Mouse (Mus musculus): Measurements from ENCODE around the gene Gm42878.
"Not testable (repeated sequence)": the region's sequence is repeated elsewhere in the genome, so short reads cannot be mapped to it uniquely, and the experiment has no call there.

Gm42878 gene

DNA sequence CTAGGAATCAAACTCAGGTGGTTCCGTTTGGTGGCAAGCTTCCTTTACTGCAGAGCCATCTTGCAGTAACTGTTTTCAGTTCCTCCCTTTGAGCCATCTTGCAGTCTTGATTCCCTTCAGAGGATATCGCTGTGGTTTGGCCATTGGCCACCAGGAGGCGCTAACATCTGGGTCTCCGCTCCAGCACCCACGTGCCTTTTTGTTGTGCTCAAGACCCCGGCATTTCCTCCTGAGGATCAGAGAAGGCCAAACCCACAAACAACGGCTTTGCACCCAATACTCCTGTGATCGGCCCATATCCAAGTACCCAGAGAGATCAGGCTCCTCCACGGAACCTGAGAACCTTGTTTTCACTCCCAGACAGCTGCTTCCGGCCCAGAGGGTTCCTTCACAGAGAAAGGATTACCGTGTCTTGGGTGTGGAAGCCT lies 19.2 kb upstream of the Gm42878 start:
- DNase-seq: peak; percentile 79

DNA sequence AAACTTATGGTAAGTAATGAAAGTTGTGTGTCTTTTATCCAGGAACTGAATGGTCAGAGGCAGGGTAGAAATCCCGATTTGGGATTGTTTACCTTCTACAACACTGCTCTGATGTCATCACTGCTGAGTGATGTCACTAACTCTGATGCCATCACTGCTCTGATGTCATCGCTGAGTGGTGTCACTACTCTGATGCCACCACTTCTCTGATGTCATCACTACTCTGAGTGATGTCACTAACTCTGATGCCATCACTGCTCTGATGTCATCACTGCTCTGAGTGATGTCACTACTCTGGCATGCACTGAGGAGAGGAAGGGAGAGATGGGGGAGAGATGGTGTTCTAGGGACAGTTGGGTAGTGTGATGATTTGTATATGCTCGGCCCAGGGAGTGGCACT lies 17.2 kb upstream of the Gm42878 start:
- no peak for DNase-seq

DNA sequence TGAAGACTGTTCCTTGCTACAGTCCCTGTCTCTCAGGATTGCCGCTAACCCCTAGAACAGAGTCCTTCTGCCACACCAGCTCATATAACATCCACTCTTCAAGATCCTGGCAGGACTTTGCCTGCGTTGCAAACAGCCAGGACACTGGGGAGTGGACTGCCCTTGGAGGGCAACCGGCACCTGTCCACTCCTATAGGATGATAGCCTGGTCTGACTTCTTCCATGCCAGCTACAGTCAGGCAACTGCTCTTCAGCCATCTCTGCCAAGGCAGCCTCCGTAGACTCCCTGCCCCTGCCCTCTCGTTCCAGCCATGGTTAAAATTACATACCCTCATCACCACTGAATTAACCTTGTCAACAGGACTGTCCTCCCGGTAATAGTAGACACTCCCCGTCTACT lies 3.9 kb upstream of the Gm42878 start:
- no peak for DNase-seq

DNA sequence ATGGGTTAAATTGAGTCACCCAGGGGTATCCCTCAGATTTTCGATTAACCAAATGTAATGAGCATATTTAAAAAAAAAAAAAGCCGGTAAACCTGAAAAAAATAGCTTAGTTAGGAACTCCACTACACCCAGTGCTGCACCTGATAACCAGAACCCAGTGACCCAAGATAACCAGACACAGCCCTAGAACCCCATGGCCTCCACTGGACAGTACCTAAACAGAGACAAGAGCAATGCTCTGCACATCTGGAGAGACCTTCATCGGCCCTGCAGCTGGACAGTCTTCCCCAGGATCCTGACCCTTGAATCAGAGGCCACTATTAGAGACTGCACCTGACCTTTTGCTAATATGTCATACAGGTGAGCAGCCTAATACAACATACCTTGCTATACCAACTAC lies 1.8 kb upstream of the Gm42878 start:
- DNase-seq: no peak

DNA sequence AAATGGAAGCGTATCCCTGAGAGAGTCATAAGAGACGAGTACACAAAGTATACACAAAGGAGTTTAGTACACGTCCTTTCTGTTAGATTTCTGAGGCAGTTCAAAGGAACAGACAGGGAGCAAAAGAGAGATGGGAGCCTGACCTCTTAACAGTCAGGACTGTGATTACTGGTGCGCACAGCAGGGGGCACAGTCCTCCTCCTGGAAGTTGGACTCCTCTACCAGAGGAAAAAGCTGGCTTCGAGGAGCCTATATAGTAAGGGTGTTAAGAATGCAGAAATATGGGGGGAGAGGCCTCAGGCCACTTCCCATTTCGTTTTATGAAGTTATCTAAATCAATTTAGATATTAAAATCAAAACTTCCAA lies 1.2 kb upstream of the Gm42878 start:
- DNase-seq: peak; percentile 40

DNA sequence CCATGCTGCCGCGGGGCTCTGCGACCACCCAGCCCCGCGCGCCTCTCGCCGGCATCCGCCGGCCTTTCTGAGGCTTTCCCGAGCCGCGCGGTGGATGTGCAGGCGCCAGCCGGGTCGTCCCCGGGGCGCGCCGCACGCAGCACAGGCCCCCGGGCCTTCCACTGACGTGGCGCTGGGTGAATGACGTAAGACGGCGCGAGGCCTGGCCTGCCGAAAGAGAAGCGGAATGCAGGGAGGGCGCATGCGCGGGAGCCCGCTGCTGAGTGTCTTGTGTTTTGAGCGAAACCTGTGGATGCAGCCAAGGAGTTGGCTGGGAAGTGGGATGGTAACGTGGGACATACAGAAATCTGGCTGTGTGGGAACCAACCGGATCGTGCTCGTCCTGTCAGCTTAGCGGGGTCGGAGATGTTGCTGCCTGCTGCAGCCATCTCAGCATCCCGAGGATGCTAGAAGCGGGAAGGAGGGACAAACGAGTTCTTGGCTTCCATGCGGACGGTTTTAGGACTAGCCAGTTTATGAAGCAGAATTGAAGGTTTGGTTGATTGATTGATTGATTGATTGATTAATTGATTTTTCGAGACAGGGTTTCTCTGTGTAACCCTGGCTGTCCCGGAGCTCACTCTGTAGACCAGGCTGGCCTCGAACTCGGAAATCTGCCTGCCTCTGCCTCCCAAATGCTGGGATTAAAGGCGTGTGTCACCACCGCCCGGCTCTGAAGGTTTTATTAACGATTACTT lies 679 bp upstream of the Gm42878 start, which contains the start of gene Mapkapk5:
Gene Mapkapk5, minus strand, starts transcription at position 113 of the 737 bp plus-strand sequence.
- peak; percentile 96 for DNase-seq

DNA sequence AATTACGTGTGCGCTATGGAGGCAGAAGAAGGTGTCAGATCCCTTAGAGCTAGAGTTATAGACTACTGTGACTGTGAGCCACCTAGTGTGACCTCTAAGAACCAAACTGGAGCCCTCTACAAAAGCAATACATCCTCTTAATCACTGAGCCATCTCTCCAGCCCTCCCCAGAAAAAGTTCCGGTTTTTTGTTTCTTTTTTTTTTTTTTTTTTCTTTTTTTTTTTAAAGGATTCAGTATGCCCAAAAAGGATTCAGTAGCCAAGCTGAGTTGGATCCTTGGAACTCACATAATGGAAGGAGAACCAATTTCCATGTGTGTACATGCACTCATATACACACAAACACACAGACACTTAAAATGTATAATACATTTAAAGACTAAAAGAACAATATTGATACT lies 1.9 kb downstream of the Gm42878 start:
- DNase-seq: no peak

DNA sequence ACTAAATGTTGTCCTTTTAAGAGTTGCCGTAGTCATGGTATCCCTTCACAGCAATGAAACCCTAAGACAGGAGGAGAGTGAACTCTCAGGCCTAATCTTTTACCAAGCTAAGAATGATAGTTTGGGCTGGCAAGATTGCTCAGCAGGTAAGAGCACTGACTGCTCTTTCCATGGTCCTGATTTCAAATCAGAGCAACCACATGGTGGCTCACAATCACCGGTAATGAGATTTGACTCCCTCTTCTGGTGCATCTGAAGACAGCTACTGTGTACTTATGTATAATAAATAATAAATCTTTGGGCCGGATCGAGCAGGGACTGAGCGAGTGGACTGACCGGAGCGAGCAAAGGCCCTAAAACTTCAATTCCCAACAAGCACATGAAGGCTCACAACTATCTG lies 4.0 kb downstream of the Gm42878 start:
- no peak for DNase-seq

DNA sequence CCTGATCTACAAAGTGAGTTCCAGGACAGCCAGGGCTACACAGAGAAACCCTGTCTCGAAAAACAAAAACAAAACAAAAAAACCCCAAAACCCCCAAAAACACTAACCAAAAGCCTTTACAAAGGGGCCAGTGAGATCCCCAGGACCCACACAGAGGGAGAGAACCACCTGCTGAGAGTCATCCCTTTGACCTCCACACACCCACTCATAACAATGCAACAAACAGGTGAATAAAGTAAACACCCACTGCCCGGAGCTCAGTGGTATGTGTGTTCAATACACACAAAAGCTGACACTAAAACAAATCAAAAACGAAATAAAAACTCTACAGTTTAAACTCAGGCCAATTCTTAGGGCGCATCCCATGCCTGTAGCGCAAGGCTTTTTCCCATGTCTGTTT lies 5.2 kb downstream of the Gm42878 start:
- DNase-seq: no peak

DNA sequence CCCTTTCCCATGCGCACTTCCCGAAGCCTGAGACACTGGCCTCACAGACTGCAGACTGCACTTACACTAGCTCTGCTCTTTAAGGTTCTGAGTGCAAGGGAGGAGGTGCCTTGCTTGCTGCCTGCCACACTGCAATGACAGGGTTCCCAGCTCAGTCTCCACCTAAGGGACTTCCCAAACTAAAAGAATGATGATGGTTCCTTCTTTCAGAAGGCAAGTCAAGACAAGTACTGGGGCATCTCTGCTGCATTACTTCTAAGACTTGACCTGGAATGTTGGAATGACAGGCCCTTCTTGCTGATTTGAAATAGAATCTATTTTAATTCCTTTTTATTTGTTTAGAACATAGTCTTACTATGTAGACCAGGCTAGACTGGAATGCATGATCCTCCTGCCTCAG lies 7.7 kb downstream of the Gm42878 start:
- no peak for DNase-seq

DNA sequence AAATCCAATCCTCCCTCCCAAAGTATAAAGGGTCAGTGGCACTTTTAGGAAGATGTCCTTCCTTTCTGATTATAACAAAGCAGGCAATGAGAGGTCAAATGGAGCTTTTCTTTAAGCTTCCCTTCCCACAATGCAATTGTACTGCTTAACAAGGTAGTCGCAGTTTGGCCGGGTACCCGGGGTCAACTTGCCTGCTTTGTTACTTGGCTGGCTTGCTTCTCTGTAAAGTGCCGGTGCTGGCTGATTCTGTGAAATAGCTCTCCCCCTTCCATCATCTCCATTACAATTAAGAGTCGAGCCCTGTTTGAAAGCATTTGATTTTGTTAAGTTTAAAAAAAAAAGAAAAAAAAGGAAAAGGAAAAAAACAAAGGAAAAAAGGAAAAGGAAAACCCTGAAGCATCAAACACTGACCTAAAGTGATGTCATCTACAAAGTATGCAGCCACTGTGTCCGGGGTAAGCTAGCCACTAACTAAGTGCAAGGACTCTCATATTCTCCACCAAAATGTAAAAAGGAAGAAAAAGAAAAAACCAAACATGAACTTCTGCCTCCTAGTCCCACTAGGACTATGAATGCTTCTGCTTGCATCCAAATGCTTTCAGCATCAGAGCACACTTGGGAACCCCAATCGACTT lies 8.2 kb downstream of the Gm42878 start:
- DNase-seq: no peak

DNA sequence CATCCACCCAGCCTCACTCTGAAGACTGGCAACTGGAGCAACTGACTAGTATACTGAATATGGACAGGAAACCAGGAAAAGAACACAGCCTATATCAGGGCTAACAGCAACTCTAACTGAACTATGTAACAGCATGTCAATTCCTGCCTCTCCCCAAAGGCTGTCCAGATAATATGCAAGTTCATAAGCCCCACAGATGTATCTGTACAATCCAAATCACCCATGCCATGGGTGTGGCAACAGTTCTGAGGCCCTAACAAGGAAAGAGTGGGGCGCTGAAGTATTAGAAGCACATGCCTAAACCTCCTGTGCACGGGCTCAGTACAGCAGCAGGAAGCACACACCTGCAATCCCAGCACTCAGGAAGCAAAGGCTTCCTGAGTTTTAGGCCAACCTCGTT lies 10.2 kb downstream of the Gm42878 start:
- DNase-seq: no peak

DNA sequence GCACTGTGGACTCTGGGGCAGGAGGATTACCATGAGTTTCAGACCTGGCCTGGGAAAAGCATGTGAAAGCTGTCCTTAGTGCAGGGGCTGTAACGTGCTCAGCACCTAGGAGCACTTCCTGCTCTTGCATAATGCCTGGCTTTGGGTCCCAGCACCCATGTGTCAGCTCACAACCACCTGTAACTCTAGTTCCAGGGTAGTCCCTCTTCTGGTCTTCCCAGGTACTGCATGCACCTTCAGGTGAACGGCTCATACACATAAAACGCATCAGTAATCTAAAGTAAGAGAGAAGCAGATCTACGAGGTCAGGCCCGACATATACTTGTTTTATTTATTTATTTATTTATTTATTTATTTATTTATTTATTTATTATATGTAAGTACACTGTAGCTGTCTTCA lies 10.8 kb downstream of the Gm42878 start:
- DNase-seq: no peak

DNA sequence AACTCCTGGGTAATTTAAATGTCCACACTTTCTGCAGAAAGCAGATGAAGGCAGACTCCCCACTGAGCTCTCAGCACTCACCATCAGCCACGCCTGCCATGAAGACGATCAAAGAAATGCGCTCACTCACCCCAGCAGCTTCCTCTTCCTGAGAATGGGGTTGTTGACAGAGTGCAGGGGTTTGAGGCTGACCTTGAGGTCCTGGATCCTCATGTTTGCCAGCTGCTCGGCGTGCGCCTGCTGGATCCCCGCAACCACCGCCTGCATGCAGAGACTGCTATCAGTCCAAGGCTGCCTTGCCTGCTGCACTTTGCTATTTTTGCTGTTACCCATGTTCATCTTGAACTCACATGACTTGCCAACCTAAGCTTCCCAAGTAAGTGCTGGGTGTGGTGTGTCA lies 18.3 kb downstream of the Gm42878 start:
- DNase-seq: no peak

DNA sequence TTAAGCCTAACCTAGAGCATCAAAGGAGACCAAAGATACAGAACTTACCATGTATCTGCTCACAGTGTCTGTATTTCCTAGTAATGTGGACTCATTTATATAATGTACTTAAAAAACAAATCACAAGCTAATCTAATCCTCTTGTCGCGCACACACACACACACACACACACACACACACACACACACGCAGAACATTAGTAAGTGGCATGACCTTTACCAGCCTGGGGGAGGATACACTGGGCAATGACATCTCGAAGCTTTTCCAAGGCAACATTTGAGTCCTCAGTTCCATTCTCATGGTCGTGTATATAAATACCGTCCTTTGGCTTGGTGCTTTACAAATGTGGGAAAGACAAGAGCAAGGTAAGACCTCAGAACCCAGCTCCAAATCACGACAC lies 18.8 kb downstream of the Gm42878 start:
- DNase-seq: no peak

DNA sequence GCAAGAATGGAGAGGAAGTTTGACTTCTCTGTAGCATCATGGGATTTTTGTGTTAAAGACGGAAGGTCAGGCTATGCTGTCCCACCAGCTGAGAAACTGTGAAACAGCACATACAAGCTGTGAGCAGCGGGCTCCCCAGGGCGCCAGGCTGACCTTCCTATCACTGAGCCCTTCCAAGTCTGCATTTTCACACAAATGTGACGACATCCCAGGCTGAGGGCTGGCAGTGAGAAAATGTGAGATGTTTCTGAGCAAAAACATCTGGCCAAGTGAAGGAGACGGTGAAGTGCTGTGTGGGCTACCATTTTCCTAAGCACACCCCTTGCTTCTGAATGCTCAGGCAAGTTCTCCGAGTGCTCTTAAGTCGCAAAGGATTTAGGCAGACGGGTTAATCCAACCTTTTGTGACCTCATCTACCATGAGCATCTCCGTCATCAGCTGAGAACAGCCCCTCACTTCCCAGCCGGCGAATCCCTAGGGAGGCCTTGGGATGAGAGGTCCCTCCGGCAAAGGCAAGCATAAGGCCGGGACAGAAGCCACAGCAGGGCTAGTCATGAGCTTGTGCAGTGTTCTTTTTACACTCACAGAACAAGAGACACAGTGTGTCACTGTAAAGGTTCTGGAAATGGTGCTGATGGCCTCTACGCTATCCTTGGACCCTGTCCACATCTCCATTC lies 19.4 kb downstream of the Gm42878 start:
- no peak for DNase-seq

DNA sequence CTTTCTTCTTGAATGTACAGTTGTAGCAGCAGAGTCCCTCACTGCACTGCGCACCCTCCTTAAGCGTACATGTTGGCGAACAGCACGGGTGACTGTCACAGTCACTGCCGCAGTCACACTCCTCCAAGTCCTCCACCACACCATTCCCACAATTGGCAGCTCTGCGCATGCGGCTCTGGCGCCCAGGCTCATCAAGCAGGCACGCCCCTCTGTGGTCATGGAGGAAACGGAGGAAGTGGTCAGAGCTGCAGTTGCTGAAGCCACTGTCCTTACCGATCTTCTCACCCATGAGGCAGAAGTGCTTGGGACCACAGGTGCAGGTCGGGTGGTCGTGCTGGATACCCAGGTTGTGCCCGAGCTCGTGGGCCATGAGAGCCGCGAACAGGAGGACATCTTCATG lies 25.5 kb downstream of the Gm42878 start:
- DNase-seq: not testable (repeated sequence)

DNA sequence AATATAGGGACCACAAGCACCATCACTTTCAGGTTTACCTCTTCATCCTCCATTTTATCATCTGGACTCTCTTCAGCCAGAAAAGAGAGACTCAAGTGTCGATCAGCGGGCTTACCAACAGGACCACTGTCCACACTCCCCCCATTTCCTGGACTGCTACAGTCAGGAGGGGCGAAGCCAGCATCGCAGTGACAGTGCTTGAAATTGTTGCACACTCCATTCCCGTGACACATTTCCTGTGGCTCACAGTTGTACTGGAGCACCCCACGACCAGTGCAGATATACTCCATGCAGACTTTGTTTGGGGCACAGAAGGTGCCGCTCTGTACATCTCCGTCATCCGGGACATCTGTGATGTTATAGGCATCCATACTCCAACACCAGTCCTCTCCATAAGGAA lies 26.3 kb downstream of the Gm42878 start:
- no peak for DNase-seq

DNA sequence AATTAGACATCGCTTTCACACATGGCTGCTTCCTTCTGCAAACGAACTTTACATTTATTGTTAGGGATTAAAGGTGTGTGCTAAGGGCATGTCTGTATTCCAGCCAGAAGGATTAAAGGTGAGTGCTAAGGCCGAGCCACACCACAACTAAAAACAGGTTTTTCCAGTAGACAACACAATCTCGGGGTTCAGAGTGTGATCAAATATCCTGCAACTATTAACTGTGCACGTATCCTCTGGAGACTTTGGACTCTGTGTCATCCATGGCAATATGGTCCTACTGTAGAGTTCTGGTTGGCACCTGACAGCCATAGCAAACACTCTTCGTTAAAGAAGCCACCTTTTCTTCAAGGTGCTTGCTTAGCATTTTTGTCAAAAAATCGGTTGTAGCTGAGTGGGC lies 35.3 kb downstream of the Gm42878 start:
- DNase-seq: no peak

DNA sequence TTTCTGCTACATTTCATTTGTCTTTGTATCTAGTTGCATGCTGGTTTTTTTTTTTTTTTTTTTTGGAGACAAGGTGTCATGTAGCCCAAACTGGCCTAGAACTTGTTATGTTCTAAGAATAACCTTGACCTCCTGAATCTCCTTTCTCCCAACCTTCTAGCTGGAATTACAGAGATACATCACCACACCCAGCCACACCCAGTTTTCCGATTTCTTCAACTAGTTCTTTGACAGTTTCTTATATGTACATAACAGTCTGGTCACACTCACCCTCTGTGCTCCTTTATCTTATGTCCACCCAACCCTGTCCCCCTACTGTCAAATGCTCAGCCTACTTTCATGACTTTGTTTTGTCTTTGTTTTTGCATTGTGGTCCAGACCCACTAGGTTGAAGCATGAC lies 38.4 kb downstream of the Gm42878 start:
- DNase-seq: no peak

DNA sequence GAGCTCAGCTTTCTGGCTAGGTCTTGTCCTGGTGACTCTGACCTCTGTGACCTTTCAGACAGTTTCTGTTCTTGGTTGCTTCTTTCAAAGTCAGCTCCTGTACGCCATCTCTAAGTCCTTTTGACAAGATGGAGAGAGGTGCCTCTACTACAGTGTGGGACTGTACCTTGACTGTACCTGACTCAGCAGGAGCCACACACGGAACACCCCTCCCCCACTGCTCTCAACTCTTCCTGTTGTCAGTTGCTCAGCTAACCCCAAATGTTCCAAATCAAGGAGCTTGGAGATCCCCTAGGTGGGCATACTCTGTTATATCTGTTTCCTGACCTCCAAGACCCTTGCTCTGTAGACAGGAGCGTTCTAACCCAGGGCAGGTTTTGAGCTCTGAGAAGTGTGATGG lies 42.1 kb downstream of the Gm42878 start, which contains the start of gene Adam1b:
Gene Adam1b, minus strand, starts transcription at position 205 of the 400 bp plus-strand sequence.
- DNase-seq: no peak

DNA sequence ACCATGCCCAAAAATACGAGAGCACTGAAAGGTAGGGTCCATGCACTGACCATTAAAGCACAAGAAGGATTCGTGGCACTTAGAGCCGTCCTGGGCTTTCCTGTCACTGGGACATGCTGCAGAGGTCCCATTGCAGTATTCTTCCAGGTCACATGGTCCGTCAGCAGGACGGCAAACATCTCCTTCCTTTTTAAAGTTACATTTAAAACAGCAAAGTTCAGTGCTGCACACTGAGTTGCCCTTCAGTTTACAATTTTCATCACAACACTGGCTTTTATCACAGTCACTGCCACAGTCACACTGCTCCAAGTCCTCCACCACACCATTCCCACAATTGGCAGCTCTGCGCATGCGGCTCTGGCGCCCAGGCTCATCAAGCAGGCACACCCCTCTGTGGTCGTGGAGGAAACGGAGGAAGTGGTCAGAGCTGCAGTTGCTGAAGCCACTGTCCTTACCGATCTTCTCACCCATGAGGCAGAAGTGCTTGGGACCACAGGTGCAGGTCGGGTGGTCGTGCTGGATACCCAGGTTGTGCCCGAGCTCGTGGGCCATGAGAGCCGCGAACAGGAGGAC lies 43.8 kb downstream of the Gm42878 start:
- not testable (repeated sequence) for DNase-seq

DNA sequence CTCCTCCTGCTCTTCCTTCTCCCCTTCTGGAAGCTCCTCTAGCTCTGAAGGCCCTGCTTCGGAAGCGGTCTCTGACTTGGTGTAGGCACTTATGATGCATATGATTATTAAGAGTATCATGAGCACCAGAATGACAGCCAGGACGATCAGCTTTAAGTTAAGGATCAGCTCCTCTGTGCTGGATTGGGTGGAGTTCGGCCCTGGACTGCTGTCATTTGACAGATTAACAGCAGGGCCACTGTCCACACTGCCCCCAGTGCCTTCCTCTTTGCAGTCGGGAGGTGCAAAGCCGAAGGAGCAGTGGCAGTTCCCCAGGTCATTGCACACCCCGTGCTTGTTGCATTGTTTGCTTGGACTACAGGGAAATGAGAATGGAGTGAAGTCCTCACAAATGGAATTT lies 44.6 kb downstream of the Gm42878 start:
- DNase-seq: no peak

DNA sequence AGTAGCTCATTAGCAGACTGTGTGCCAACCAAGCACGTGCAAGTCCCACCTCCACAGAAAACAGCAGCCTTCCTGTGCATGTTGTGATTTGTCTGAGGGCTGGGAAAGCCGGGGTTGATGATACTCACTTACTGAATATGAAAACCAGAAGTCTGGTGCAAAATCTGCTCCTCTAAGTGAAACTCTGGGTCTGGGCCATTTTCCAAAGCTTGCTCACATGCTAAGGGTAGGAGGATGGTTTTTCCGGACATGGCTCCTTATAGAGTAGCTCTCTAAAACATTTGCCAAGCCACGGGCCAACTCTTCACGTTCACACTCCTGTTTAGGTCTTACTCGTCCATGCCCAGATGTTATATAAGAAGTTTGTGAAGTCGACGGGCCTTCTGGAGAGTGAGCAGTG lies 52.0 kb downstream of the Gm42878 start:
- peak; percentile 78 for DNase-seq

All from right cerebral cortex, adult 18-20 months (tissue).